Mouse (Mus musculus): ENCODE data around the gene Trpc2. TPM values are rescaled to one million over a fixed set of nuclear protein-coding genes. Genes with fewer than 3 reads are reported as not detected.

Gene Trpc2
- polyA plus RNA-seq, 1 experiment from 2014 or later: not detected

GRCm38 (mm10) chr7:102084041-102084696, 1.3 kb downstream of the Trpc2 start:
- H3K36me3 ChIP-seq (replicated peaks; ENCODE audit: control insufficient read depth, insufficient read depth, low read depth, low read length): peaks cover 9% of the 10 kb centered on the region
- no peak for ATAC-seq (replicated peaks; ENCODE audit: insufficient number of reproducible peaks, low FRiP score, low TSS enrichment, low read depth)
- no peak overlapping the region for H3K9ac ChIP-seq (replicated peaks; ENCODE audit: low read length)
- no peaks in the 10 kb centered on the region for H3K4me1 ChIP-seq (ENCODE audit: control insufficient read depth, insufficient read depth, low read length)
- no peak overlapping the region for H3K4me2 ChIP-seq (ENCODE audit: low read depth, low read length)
- no peak overlapping the region for H3K27ac ChIP-seq (replicated peaks; ENCODE audit: low read depth, low read length)
- no peaks in the 10 kb centered on the region for H3K27me3 ChIP-seq (ENCODE audit: control insufficient read depth, insufficient read depth, low read length)
- WGBS: 92% methylated on average over 26 of the region's 26 CpGs
- H3K9me3 ChIP-seq (replicated peaks; ENCODE audit: control insufficient read depth, low read length): no peaks in the 10 kb centered on the region
- no peak overlapping the region for H3K4me3 ChIP-seq (ENCODE audit: low read depth, low read length)
- DNase-seq (ENCODE audit: low spot score): no peak

GRCm38 (mm10) chr7:102087336-102087735, 4.4 kb downstream of the Trpc2 start:
- H3K4me2 ChIP-seq (ENCODE audit: low read depth, low read length): no peak overlapping the region
- H3K4me3 ChIP-seq (ENCODE audit: low read depth, low read length): no peak overlapping the region
- H3K4me1 ChIP-seq (ENCODE audit: control insufficient read depth, insufficient read depth, low read length): no peaks in the 10 kb centered on the region
- DNase-seq (ENCODE audit: low spot score): no peak
- H3K27ac ChIP-seq (replicated peaks; ENCODE audit: low read depth, low read length): no peak overlapping the region
- H3K9ac ChIP-seq (replicated peaks; ENCODE audit: low read length): no peak overlapping the region
- ATAC-seq (replicated peaks; ENCODE audit: insufficient number of reproducible peaks, low FRiP score, low TSS enrichment, low read depth): no peak
- H3K27me3 ChIP-seq (ENCODE audit: control insufficient read depth, insufficient read depth, low read length): no peaks in the 10 kb centered on the region
- WGBS: 76% methylated on average over 4 of the region's 4 CpGs
- H3K9me3 ChIP-seq (replicated peaks; ENCODE audit: control insufficient read depth, low read length): no peaks in the 10 kb centered on the region
- 0 out of 2 replicates have a peak, but pooled peaks cover 2% of the 10 kb centered on the region for H3K36me3 ChIP-seq (replicated peaks; ENCODE audit: control insufficient read depth, insufficient read depth, low read depth, low read length)

- Histone ChIP-seq H3K9me3 (replicated peaks; ENCODE audit: control insufficient read depth, low read length) (no peaks in the 10 kb centered on the region), H3K4me2 (ENCODE audit: low read depth, low read length) (peak overlapping the region; percentile 48), H3K4me1 (ENCODE audit: control insufficient read depth, insufficient read depth, low read length) (peaks cover 3% of the 10 kb centered on the region), H3K27me3 (ENCODE audit: control insufficient read depth, insufficient read depth, low read length) (no peaks in the 10 kb centered on the region), H3K4me3 (ENCODE audit: low read depth, low read length) (peak overlapping the region; percentile 23), H3K27ac (replicated peaks; ENCODE audit: low read depth, low read length) (no peak overlapping the region), H3K9ac (replicated peaks; ENCODE audit: low read length) (peak overlapping the region; percentile 47; the same call in 1 of the 2 replicates), H3K36me3 (replicated peaks; ENCODE audit: control insufficient read depth, insufficient read depth, low read depth, low read length) (no peaks in the 10 kb centered on the region)
- WGBS: 5% methylated on average over 30 of the region's 30 CpGs
- DNase-seq (ENCODE audit: low spot score): peak; percentile 62
- peak; percentile 61; the same call in 1 of the 2 replicates for ATAC-seq (replicated peaks; ENCODE audit: insufficient number of reproducible peaks, low FRiP score, low TSS enrichment, low read depth)
Observed at GRCm38 (mm10) chr7:102099760-102100661, 17.1 kb downstream of the Trpc2 start.

- DNase-seq (ENCODE audit: low spot score) (no peak), ATAC-seq (replicated peaks; ENCODE audit: insufficient number of reproducible peaks, low FRiP score, low TSS enrichment, low read depth) (no peak)
- WGBS: 60% methylated on average over 5 of the region's 5 CpGs
- H3K27me3 ChIP-seq (ENCODE audit: control insufficient read depth, insufficient read depth, low read length): no peaks in the 10 kb centered on the region
- H3K4me3 ChIP-seq (ENCODE audit: low read depth, low read length): no peak overlapping the region
- H3K27ac ChIP-seq (replicated peaks; ENCODE audit: low read depth, low read length): no peak overlapping the region
- no peaks in the 10 kb centered on the region for H3K9me3 ChIP-seq (replicated peaks; ENCODE audit: control insufficient read depth, low read length)
- no peak overlapping the region for H3K4me2 ChIP-seq (ENCODE audit: low read depth, low read length)
- H3K36me3 ChIP-seq (replicated peaks; ENCODE audit: control insufficient read depth, insufficient read depth, low read depth, low read length): no peaks in the 10 kb centered on the region
- peaks cover 3% of the 10 kb centered on the region for H3K4me1 ChIP-seq (ENCODE audit: control insufficient read depth, insufficient read depth, low read length)
- H3K9ac ChIP-seq (replicated peaks; ENCODE audit: low read length): peak overlapping the region; percentile 22; the same call in 1 of the 2 replicates
Observed at GRCm38 (mm10) chr7:102100868-102101267, 18.0 kb downstream of the Trpc2 start.

GRCm38 (mm10) chr7:102101487-102101886, 18.6 kb downstream of the Trpc2 start, which contains the start of gene Art1:
Gene Art1 (plus strand): TSS chr7:102101743.
- H3K9me3 ChIP-seq (replicated peaks; ENCODE audit: control insufficient read depth, low read length): no peaks in the 10 kb centered on the region
- H3K36me3 ChIP-seq (replicated peaks; ENCODE audit: control insufficient read depth, insufficient read depth, low read depth, low read length): no peaks in the 10 kb centered on the region
- ATAC-seq (replicated peaks; ENCODE audit: insufficient number of reproducible peaks, low FRiP score, low TSS enrichment, low read depth): no peak; the same call in 1 of the 2 replicates
- H3K4me1 ChIP-seq (ENCODE audit: control insufficient read depth, insufficient read depth, low read length): peaks cover 3% of the 10 kb centered on the region
- H3K9ac ChIP-seq (replicated peaks; ENCODE audit: low read length): peak within 1 kb of the TSS; percentile 22; the same call in 1 of the 2 replicates
- H3K27ac ChIP-seq (replicated peaks; ENCODE audit: low read depth, low read length): no peak within 1 kb of the TSS
- H3K4me3 ChIP-seq (ENCODE audit: low read depth, low read length): no peak within 1 kb of the TSS
- 31% methylated on average over 5 of the region's 5 CpGs for WGBS
- H3K4me2 ChIP-seq (ENCODE audit: low read depth, low read length): no peak within 1 kb of the TSS
- DNase-seq (ENCODE audit: low spot score): no peak
- no peaks in the 10 kb centered on the region for H3K27me3 ChIP-seq (ENCODE audit: control insufficient read depth, insufficient read depth, low read length)

GRCm38 (mm10) chr7:102102241-102102640, 19.3 kb downstream of the Trpc2 start:
- Histone ChIP-seq H3K4me3 (ENCODE audit: low read depth, low read length) (no peak overlapping the region), H3K4me2 (ENCODE audit: low read depth, low read length) (no peak overlapping the region), H3K4me1 (ENCODE audit: control insufficient read depth, insufficient read depth, low read length) (peaks cover 3% of the 10 kb centered on the region), H3K36me3 (replicated peaks; ENCODE audit: control insufficient read depth, insufficient read depth, low read depth, low read length) (no peaks in the 10 kb centered on the region), H3K9ac (replicated peaks; ENCODE audit: low read length) (no peak overlapping the region), H3K27ac (replicated peaks; ENCODE audit: low read depth, low read length) (no peak overlapping the region), H3K27me3 (ENCODE audit: control insufficient read depth, insufficient read depth, low read length) (no peaks in the 10 kb centered on the region), H3K9me3 (replicated peaks; ENCODE audit: control insufficient read depth, low read length) (no peaks in the 10 kb centered on the region)
- 39% methylated on average over 8 of the region's 8 CpGs for whole genome bisulfite sequencing
- DNase-seq (ENCODE audit: low spot score): no peak
- ATAC-seq (replicated peaks; ENCODE audit: insufficient number of reproducible peaks, low FRiP score, low TSS enrichment, low read depth): no peak

GRCm38 (mm10) chr7:102102696-102103095, 19.8 kb downstream of the Trpc2 start:
- Histone ChIP-seq H3K9me3 (replicated peaks; ENCODE audit: control insufficient read depth, low read length) (no peaks in the 10 kb centered on the region), H3K4me1 (ENCODE audit: control insufficient read depth, insufficient read depth, low read length) (peaks cover 3% of the 10 kb centered on the region), H3K27me3 (ENCODE audit: control insufficient read depth, insufficient read depth, low read length) (no peaks in the 10 kb centered on the region), H3K9ac (replicated peaks; ENCODE audit: low read length) (no peak overlapping the region), H3K4me2 (ENCODE audit: low read depth, low read length) (no peak overlapping the region), H3K4me3 (ENCODE audit: low read depth, low read length) (no peak overlapping the region), H3K36me3 (replicated peaks; ENCODE audit: control insufficient read depth, insufficient read depth, low read depth, low read length) (no peaks in the 10 kb centered on the region), H3K27ac (replicated peaks; ENCODE audit: low read depth, low read length) (no peak overlapping the region)
- DNase-seq (ENCODE audit: low spot score) (no peak), ATAC-seq (replicated peaks; ENCODE audit: insufficient number of reproducible peaks, low FRiP score, low TSS enrichment, low read depth) (no peak)
- WGBS: 55% methylated on average over 6 of the region's 6 CpGs

GRCm38 (mm10) chr7:102103555-102103954, 20.6 kb downstream of the Trpc2 start:
- no peak overlapping the region for H3K27ac ChIP-seq (replicated peaks; ENCODE audit: low read depth, low read length)
- H3K9me3 ChIP-seq (replicated peaks; ENCODE audit: control insufficient read depth, low read length): no peaks in the 10 kb centered on the region
- H3K9ac ChIP-seq (replicated peaks; ENCODE audit: low read length): no peak overlapping the region
- H3K4me2 ChIP-seq (ENCODE audit: low read depth, low read length): no peak overlapping the region
- H3K27me3 ChIP-seq (ENCODE audit: control insufficient read depth, insufficient read depth, low read length): no peaks in the 10 kb centered on the region
- DNase-seq (ENCODE audit: low spot score) (no peak), ATAC-seq (replicated peaks; ENCODE audit: insufficient number of reproducible peaks, low FRiP score, low TSS enrichment, low read depth) (no peak)
- peaks cover 3% of the 10 kb centered on the region for H3K4me1 ChIP-seq (ENCODE audit: control insufficient read depth, insufficient read depth, low read length)
- WGBS: 88% methylated on average over 2 of the region's 2 CpGs
- H3K36me3 ChIP-seq (replicated peaks; ENCODE audit: control insufficient read depth, insufficient read depth, low read depth, low read length): no peaks in the 10 kb centered on the region
- H3K4me3 ChIP-seq (ENCODE audit: low read depth, low read length): no peak overlapping the region
